Mouse (Mus musculus) Patski (cell line): ENCODE measurements at regions not wholly inside any gene's neighbourhood (a gene's known extent, or its start where the extent isn't known, plus 50 kb on each side); places are given as distances from the start of the nearest gene placed in this dataset.

Experiments
- ATAC-seq: fragments of 100-300 bp; one replicate; pipeline ENCODE4 v1.8.0; 2021
- CTCF ChIA-PET: fragments of 350-600 bp; sonication (Branson Sonifier 250); formaldehyde crosslinking; loops from one replicate; lab custom pipeline; 2022; ENCODE audit warnings: inconsistent platforms; lab: Charles Lee
- POLR2A ChIA-PET: fragments of 350-600 bp; sonication (Branson Sonifier 250); formaldehyde crosslinking; loops from one replicate; lab custom pipeline; 2022; ENCODE audit warnings: antibody characterized with exemption, inconsistent platforms; lab: Charles Lee
- DNase-seq: peaks from one replicate; pipeline ENCODE4 v3.0.0-alpha.2; 2011; ENCODE audit warnings: low read depth, low spot score
- H3K27me3 ChIP-seq: fragments of 371-371 bp; one replicate; pipeline ENCODE4 v1.5.1; 2021
- CTCF ChIP-seq: fragments of 100-300 bp; IDR thresholded peaks from one replicate; pipeline ENCODE4 v1.5.1; 2021
- in situ Hi-C: fragments of 300-500 bp; cut with MboI; formaldehyde crosslinking; loops from 3 replicates; pipeline ENCODE4 v1.11.1; 2018; ENCODE audit warnings: low pct_unique_long_range_greater_than_20kb, mixed read lengths

DNA sequence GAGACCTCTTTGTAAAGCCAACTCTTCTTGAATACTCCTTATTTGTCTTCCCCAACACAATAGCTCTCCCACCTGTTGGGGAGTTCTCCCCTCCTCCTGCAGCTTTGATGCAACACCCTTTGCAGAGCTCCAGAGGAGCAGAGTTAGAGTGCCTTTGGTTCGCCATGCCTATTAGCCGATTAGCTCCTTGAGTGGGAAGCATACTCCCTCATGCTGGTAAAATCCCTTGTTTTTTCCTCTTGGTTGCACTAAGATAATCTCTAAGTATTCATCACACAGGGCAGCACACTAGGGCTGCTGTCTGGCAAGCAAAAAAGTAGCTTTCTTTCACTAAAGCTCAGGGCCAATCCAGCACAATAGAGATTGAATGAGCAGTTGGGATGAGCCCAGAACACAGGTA is 350.4 kb downstream of the Fut8 start:
- CTCF ChIA-PET = no interaction called here
- POLR2A ChIA-PET = no interaction called here
- DNase-seq (no peak), ATAC-seq (no peak)
- H3K27me3 ChIP-seq = peaks cover 5% of the 10 kb centered on the region
- in situ Hi-C loops = no loop called here
- no peak for TF ChIP-seq CTCF

DNA sequence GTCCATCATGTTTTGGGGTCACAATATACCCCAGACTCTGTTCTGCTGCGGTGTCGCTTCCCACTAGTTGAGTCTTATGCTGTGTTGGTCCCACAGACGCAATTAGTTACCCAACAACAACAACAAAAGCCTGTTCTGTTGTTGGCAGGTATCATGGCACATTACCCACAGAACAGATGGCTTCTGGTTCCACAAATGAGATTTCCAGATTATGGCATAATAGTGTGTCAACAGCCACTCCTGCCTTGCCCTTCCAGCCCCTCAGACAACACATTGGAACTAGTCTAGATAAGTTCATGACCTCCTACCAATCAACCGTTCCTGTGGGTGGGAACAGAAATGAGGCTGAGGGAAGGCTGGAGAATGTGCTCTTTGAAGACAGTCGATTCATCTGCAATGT is 351.5 kb downstream of the Fut8 start:
- ChIA-PET CTCF (no interaction called here), POLR2A (no interaction called here)
- in situ Hi-C loops = no loop called here
- no peak for DNase-seq
- no peak for ATAC-seq
- TF ChIP-seq CTCF = no peak
- H3K27me3 ChIP-seq = peaks cover 5% of the 10 kb centered on the region

DNA sequence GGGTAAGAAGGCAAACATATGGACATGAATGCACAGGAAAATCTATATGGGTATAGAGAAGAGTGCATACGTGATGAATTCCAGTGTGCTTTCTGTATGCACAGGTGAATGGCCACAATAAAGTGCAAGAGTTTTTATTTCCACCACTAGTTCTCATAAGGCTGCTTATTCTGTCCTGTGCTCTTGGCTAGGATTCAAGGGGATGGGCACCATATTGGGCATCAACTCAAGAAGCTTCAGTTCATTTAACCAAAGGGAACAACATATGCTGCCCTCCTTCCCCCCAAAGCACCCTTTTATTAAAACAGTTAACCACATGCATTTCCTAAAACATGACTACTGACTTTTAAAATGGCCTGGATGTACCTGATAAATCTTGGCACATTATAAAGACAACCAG is 356.2 kb downstream of the Fut8 start:
- ChIA-PET POLR2A (no interaction called here), CTCF (no interaction called here)
- no peak for ATAC-seq

DNA sequence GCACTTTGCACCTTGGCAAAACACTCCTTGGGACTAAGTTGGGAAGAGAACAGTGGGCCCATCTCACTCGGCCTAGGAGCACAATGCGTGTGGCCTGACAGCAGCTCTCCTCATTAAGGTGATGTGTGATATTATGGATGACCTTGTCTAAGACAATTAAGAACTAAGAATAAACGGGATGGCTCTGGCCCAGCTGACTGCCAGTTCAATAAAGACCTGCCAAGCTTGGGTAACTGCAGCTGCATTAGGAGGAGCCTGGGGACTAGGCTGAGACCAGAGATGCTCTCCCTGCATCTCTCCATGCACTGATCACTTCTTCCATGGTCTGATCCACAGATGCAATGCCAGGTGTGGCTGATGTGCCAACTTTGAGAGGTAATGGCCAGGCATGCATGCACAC is 356.7 kb downstream of the Fut8 start:
- ATAC-seq = no peak
- TF ChIP-seq CTCF = no peak
- H3K27me3 ChIP-seq = peaks cover 5% of the 10 kb centered on the region
- POLR2A ChIA-PET = no interaction called here
- CTCF ChIA-PET = no interaction called here
- in situ Hi-C loops = no loop called here
- no peak for DNase-seq

More for the DNA sequence above, 356.2 kb downstream of the Fut8 start:
- H3K27me3 ChIP-seq = peaks cover 5% of the 10 kb centered on the region
- in situ Hi-C loops = no loop called here
- no peak for TF ChIP-seq CTCF
- DNase-seq = no peak

DNA sequence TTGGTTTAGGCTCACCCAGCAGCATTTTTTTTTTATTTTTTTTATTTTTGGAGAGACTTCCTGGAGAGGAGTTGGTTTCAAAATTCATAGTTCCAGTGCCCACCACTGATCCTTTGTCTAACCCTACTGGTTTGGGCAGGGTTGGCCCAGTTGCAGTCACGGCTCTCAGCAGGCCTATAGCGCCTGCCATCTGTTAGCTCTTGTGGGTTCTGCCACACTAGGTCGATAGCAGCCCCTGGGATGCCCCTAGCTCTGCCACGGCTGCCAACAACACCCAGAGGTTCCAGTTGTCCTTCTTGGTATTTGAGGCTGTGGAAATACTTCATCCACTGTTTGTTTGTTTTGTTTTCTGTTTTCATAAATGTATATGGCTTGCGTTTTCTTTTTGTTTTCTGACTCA is 357.9 kb downstream of the Fut8 start:
- DNase-seq (no peak), ATAC-seq (no peak)
- CTCF ChIA-PET = no interaction called here
- H3K27me3 ChIP-seq = peaks cover 5% of the 10 kb centered on the region
- TF ChIP-seq CTCF = no peak
- POLR2A ChIA-PET = no interaction called here
- in situ Hi-C loops = no loop called here

DNA sequence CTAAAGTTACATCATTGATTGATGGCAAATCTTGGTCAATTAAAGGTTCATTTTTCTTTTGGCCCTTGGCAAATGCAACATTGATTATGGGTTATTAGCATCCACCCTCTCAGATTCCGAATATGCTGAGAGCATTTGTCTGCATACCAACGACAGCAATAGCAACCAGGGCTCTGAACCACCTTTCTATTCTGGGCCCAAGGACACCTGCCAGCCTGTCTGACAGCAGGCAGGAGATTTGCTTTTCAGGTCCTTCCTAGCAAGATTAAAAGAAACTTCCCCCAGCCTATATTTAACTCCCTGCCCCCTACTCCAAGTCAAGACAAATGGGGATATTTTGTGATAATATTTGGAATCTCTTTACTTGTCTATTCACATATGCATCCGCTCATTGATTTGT is 358.8 kb downstream of the Fut8 start:
- peaks cover 1% of the 10 kb centered on the region for H3K27me3 ChIP-seq
- no peak for DNase-seq
- CTCF ChIA-PET = interaction anchor here (1.5 kb wide), 1 partner anchor 10 kb away, joined by 3 read pairs; no protein-coding TSS in a partner anchor
- in situ Hi-C loops = no loop called here
- POLR2A ChIA-PET = interaction anchor here (0.5 kb wide), 1 partner anchor 215 kb away, joined by 5 read pairs; no protein-coding TSS in a partner anchor
- no peak for TF ChIP-seq CTCF
- ATAC-seq = no peak

DNA sequence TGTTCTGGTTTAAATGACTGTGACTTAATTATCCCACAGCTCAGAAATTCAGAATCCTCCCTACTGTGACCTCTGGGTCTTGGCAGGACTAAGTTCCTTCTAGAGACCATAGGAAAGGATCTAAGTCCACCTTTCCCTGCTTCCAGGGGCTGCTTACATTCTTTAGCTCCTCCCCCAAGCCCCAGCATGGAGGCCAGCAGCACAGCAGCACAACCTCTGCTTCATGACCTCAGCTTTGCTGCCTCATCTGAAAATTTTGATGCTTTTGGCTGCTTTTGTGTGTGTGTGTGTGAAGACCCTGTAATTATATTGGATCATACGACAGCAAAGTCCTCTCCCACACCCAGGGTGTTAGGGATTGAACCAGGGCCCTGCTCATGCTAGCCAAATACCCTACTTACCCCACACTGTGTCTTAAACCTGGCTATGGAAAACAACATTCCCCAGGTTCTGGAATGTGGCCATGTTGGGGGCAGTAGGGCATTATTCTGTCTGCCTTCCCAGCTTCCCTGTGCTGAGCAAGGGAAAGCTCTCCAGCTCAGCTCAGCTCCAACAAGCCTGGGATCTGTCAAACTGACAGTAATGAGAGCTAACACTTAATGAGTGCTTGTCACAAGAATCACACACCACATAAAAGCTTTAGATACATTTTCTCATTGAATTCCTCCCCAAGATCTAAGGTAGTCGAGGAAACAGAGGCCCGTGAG is 359.9 kb downstream of the Fut8 start:
- no peak for ATAC-seq
- DNase-seq = no peak
- ChIA-PET POLR2A (no interaction called here), CTCF (interaction anchor here (1.5 kb wide), 1 partner anchor 11 kb away, joined by 3 read pairs; no protein-coding TSS in a partner anchor)
- H3K27me3 ChIP-seq = no peaks in the 10 kb centered on the region
- in situ Hi-C loops = no loop called here
- TF ChIP-seq CTCF = no peak

DNA sequence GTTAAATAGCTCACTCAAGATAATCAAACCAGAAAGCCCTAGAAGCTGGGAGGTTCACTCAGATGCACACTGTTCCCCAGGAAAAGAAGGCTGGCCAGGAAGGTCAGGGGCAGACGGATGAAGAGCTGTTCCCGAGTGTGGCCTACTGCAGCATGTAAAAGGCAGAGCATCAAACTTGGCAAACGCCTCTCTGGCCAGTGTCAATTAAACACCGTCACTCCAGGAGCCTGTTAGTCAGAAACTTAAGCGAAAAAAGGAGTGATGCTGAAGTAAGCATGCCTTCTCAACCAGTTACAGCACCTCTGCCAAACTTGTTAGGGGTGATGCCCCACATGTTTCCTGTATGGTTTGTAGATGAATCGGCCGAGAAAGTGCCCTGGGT is 360.4 kb downstream of the Fut8 start:
- DNase-seq (no peak), ATAC-seq (no peak)
- CTCF ChIA-PET = no interaction called here
- POLR2A ChIA-PET = no interaction called here
- in situ Hi-C loops = no loop called here
- H3K27me3 ChIP-seq = no peaks in the 10 kb centered on the region
- TF ChIP-seq CTCF = no peak

DNA sequence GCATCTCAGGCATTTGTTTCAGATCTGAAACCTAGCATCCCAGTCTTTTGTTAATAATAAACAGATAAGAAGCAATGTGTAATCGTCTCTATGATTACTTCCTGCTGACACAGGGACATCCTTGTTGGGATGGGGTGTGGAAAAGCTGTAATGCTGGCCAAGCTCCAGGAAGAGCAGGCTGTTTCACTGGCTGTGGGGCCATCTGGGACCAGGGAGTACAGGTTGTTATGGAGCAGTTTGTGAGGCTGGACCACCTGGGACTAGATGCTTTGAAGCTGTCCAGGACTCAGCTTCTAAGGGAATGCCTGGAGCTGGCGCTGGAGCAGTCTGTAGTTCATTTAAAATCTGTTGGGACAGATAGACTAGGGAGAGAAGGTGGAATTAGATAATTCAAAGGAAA is 361.5 kb downstream of the Fut8 start:
- no peak for ATAC-seq
- TF ChIP-seq CTCF = no peak
- no peak for DNase-seq
- in situ Hi-C loops = no loop called here
- ChIA-PET POLR2A (no interaction called here), CTCF (no interaction called here)
- H3K27me3 ChIP-seq = no peaks in the 10 kb centered on the region

DNA sequence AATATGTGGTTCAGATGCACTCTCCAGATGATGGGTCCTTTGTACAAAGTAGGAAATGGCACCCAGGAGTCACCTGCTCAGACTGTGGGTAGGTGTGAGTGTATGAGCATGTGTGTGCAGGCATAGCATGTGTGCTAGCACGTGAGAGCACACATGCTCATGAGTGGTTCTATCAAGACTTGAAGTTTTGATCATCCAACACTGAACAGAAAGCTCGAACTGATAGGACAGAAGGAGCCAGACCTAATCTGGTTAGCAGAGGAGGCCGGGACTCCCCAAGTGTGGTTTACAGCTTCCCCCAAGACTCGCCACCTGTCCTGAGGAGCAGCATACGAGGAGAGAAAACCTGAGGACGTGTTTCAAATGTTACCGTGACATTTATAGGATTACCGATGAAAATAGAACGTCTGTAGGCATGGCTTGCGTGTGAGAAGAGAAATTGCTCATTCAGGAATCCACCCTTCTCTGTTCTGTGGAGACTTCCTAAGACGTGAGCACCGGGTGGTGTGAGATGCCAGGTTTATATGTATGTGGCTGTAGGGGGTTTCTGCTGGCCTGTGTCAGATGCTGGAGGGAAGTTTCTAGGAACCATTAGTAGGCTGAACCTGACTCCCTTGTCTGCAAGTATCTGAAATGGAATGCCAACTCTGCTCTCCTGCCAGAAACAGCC is 366.0 kb downstream of the Fut8 start:
- no peaks in the 10 kb centered on the region for H3K27me3 ChIP-seq
- ATAC-seq = no peak
- DNase-seq = no peak
- ChIA-PET POLR2A (no interaction called here), CTCF (interaction anchor here (1.2 kb wide), 1 partner anchor 25 kb away, joined by 3 read pairs; no protein-coding TSS in a partner anchor)
- in situ Hi-C loops = no loop called here
- TF ChIP-seq CTCF = no peak

DNA sequence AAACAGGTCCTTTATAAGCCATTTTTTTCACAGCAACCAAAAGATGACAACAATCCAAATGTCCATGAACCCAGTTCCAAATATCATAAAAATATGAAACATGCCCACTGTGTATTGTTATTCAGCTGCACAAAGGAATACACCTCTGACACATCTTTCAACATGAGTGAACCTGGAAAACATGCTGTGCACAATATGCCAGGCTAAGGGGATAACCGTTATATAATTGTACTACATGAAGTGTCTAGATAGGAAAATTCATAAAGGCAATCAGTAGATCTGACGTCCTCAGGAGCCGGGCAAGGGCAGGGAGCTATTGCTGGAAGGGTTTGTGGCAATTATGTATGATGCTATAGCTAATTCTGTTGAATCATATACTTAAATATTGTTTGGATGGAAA is 379.6 kb downstream of the Fut8 start:
- POLR2A ChIA-PET = no interaction called here

More for the DNA sequence above, 379.6 kb downstream of the Fut8 start:
- TF ChIP-seq CTCF = no peak
- peaks cover 31% of the 10 kb centered on the region for H3K27me3 ChIP-seq
- in situ Hi-C loops = no loop called here
- DNase-seq (no peak), ATAC-seq (no peak)
- CTCF ChIA-PET = no interaction called here
